Mouse (Mus musculus) lung, adult 2 months (tissue): Measurements from ENCODE around the gene N4bp2l1.

Source experiments
- CTCF ChIP-seq: fragments of 200-500 bp; IDR thresholded peaks from 2 replicates; pipeline ENCODE4 v1.5.1; 2011; ENCODE audit warnings: mild to moderate bottlenecking, low read length, control low read depth; ENCODE audit not compliant: insufficient read depth
- POLR2A ChIP-seq: fragments of 200-500 bp; IDR thresholded peaks from 2 replicates; pipeline ENCODE4 v1.6.1; 2011; ENCODE audit warnings: low read depth, mild to moderate bottlenecking, control low read depth, low read length, borderline replicate concordance; ENCODE audit errors: extremely low read depth

DNA sequence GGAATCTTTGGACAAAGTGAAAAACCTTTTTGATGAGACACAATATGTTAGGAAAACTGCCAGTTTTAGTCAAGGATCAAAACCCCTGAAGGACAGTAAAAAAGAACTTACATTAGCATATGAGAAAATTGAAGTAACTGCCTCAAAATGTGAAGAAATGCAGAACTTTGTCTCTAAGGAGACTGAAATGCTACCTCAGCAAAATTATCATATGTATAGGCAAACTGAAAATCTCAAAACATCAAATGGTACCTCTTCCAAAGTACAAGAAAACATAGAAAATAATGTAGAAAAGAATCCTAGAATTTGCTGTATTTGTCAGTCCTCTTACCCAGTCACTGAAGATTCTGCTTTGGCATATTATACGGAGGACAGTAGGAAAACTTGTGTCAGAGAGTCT lies 55.7 kb downstream of the N4bp2l1 start:
- TF ChIP-seq POLR2A (no peak), CTCF (no peak)
